Mouse (Mus musculus) heart, adult 18-20 months (tissue): ENCODE measurements around the gene Plppr4. TPM values are rescaled to one million over a fixed set of nuclear protein-coding genes. Genes with fewer than 3 reads are reported as not detected.

Experiments
- DNase-seq, 2 experiments: peaks; one replicate each; pipeline ENCODE4 v3.0.0; 2021 to 2022; ENCODE audit warnings: mixed read lengths in 1 of 2
- long read RNA-seq, 2 experiments: library from polyadenylated mRNA; stranded (forward); transcript quantifications; one replicate each; pipeline ENCODE4 v2.0.0; 2021
- total RNA-seq, 2 experiments: library from RNA; stranded (reverse); gene quantifications; 2 replicates each; pipeline ENCODE4 v1.2.3; 2021

The Plppr4 gene
- under 1 TPM; 0.07 to 0.10 TPM for total RNA-seq
- long read RNA-seq, experiment 1 = 0 reads
- long read RNA-seq, experiment 2, partial matches to known transcripts = 0 of 1 reads
- long read RNA-seq, experiment 2, other reads (novel, unspliced or antisense) = 1 of 1 reads

DNA sequence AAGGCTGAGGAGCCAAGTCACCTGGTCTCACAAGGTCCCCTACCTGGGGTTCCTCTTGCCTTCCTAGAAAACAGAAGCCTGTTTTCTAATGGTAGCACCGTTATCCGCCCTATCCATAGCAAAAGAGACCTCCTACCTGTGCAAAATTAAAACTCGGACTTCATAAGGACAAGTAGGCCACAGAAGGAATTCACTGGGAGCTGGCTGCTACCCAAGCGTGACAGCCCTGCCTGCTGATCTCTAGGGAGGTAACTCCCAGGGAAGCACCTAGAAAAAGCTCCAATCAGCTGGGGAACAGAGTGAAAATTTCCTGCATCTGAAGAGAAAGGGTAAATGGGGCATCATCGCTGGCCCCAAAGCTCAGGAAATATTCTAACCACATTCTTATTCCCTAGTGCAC lies at the start of gene Plppr4:
TSS of gene Plppr4 (minus strand) at position 349 of the 400 bp plus-strand sequence.
- peak in 1 of 2 experiments; percentile 1 for DNase-seq

- DNase-seq = no peak
Measured at GRCm38 (mm10) chr3:117405821-117406220, 45.1 kb upstream of the Plppr4 start.

DNA sequence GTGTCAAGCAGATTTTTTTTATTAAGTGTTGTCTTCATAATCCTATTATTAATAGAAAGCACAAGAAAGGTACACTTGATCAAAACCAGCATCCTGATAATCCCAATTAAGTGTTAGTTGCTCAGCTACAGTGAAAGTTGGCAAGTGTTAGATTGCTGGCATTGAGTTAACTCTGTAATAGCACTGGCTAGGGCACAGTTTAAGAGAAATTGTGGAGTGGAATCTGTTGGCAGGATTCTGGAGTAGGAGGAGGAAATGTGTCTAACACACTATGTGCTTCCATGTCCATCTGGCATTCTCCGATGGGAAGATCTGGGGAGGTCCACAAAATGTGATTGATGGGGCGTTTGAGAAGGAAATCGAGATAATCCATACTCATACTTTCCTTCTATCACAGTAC lies 43.1 kb upstream of the Plppr4 start:
- no peak for DNase-seq

DNA sequence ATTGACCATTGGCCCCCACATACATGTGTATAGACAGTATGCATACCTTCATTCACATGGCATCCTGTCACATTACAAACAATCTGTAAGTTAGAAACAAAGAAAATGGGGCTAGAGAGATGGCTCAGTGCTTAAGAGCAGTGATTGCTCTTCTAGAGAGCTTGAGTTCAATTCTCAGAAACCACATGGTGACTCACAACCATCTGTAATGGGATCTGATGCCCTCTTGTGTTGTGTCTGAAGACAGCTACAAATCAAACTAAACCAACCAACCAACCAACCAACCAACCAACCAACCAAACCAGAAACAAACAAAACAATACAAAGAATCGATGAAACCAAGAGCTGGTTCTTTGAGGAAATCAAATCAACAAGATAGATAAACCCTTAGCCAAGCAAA lies 5.4 kb upstream of the Plppr4 start:
- no peak for DNase-seq

DNA sequence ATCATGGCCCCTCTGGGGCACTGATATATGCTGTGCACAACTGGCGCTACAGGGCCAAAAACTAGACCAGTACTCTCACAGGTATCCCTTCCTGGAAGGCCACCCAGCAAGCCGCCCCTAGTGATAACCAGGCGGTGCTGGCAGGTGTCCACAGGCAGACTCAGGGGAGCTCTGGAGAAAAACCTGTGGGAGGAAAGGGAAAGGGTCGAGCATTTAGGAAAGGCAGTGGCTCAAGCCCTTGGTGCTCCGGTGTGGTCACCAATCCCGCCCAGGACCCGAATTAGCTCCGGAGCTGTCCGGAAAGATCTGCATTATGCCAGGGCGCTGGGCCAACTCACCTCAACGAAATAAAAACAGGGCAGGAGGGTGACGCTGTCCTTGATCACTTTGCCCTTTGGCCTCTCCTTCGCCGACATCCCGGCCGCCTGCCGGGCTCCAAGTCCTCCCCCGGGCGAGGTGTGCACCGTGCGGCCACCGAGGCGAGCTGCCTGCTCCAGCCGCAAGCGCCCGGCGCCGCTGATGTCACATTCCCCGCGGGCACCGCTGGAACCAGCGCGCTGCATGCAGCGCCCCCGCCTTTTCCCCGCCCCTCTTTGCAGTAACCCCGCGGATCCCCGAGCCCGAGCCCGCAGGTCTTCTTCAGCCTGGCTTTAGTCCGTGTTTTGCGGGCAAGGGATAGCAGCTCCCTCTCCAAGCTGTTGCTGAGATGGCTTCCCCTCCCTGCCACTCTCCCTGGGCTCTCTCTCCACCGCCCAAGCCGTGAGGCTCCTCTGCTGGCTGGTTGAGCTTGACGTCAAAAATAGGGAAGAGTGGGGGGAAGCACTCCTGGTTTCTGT lies 772 bp downstream of the Plppr4 start:
- DNase-seq = peak; percentile 4 to 20

DNA sequence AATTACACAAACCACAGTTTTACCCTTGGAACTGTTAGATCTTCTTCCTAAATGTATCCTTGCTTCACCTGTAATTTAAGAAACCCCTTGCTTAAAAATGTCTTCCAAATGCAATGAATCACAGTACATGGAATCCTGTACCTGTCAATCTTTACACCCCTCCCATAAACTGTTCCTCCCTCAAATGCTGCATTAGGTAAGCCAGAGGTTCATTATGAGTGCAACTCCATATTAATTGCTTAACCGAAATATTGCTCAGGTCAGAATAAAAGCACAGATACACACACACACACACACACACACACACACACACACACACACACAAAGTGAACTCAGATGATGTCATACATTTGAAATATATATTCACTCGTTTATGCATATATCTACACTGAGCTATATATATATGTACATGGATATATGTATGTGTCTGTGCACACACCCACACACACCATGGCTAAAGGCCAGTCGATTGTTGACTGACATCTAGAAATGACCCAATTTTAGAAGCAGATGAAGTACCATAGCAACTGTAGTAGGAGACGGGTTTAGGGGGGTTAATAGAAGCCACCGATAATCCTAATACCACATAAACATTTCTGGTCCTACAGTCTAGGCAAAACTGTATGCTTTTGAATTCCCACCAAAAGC lies 1.6 kb downstream of the Plppr4 start:
- no peak for DNase-seq

GRCm38 (mm10) chr3:117357367-117357766 lies 3.3 kb downstream of the Plppr4 start:
- no peak for DNase-seq

GRCm38 (mm10) chr3:117353940-117354339 lies 6.7 kb downstream of the Plppr4 start:
- no peak for DNase-seq

DNA sequence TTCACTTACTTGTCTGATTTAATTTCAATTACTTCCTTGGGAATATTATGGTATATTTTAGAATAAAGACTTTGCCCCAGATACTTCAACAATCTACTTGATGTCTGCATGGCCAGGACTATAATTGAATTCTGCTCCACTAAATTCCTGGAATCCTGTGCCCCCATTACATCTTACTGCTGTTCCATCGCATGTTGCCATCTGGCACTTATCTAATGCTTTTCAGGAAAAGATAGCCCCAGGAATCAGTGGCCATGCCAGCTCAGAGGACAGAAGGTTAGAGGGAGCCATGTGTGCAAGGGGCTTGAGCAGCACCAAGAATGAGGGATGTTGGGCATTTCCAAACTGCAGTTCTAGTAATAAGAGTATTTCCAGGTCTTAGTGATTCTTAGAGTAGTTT lies 14.3 kb downstream of the Plppr4 start:
- DNase-seq = no peak

DNA sequence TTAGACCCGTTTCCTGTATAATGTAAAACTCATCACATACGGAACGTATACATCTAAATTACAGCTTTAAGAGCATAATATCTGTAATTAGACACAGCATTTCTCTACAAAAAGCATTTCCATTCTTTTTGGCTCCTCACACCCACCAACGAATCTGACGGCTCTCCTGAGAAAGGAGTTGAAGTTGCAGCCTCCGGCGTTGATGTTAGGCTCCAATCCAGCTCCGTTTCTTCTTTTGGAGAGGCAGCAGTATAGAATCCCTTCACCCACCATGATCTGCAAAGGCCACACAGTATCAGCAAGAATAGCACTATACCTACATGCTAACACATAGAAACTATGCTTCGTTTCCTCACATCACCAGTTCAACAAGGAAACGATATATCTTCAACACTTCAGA lies 29.2 kb downstream of the Plppr4 start:
- DNase-seq = no peak

DNA sequence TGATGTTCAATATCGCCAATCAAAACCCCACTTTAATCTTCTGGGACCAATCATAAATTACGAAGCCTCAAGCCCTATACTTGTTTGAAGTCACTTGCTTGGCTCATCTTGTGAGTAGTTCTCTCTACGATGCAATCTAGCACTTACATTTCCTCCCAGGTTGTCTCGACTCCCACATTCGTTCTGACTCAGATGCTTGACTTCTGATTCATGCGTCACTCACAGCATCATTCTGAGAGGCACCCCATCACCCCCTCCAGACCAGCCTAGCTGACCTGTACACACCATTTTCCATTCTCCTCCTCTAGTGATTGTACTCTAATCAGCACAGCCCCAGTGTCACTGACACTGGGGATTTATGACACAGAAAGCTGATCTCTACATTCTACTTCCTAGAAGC lies 31.2 kb downstream of the Plppr4 start:
- DNase-seq = no peak

DNA sequence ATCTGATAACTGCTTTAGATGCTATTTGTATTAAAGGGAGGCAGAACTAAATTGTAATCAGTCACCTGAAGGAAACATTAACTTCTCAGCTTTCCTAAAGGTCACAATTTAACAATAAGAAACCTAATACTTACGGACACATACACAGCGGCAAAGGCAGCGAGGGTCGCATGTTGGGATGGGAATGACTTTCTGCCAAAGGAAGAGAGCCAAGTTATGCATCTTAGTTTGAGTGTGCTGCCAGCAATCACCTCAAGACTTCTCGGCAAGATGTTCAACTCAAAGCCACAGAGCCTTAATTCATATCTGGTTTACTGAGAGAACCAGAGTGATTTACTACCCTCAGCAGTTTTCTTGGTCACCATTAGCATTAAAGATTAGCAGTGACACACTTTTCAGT lies 34.1 kb downstream of the Plppr4 start:
- DNase-seq = no peak

- DNase-seq = peak in 1 of 2 experiments; percentile 40
Measured at GRCm38 (mm10) chr3:117319671-117320070, 41.0 kb downstream of the Plppr4 start.

DNA sequence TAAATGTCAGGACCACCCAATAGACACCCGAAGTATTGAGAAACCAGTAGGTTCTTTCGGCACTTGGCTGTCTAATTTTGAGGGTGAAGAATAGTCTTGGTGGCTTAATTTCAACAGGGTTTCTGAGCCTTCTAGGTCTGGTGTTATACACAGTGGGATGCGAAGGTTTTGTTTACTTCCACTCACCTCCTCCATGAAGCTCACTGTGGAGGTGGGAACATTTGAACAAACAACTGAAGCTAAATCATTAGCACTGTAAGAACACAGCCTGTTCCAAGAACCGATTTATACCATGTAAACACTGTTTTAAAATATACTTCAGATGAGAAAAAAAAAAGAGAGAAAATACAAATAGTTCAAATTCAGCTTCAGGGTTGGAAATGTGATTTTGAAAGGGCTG lies 47.3 kb downstream of the Plppr4 start:
- no peak for DNase-seq

DNA sequence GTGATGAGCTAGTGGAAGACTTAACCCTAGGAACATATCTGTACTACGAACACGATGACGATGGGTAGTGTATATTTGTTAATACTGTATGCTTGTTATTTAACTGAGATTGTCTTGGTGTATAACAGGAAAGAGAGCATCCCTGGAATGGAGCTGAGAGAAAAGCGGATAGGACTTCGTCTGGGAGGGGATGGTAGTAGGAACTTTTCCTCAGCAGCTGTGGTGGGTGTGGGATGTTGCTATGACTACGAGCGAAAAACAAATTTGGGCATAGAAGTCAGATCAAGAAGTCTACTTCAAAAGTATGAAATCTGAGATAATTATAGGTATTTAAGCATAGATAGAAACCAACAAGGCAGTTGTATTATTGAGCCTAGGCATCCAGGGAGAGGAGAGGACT lies 48.6 kb downstream of the Plppr4 start:
- DNase-seq = no peak

- no peak for DNase-seq
Measured at GRCm38 (mm10) chr3:117310801-117311368, 49.8 kb downstream of the Plppr4 start.

DNA sequence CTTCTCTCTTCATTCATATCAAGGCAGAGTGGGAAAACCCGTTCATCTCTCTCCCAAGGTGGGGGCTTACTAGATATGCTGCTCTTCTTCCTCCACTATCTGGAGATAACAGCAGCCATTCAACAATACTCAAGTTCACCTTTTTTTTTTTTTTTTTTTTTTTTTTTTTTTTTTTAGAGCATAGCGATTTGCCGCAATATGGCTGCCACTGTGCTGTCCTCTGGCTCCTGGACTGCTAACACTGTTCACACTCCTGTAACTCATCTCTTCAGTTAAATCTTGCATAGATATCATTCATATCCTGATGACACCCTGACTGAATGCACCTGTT lies 51.1 kb downstream of the Plppr4 start:
- no peak for DNase-seq

GRCm38 (mm10) chr3:117308895-117309579 lies 51.6 kb downstream of the Plppr4 start:
- DNase-seq = no peak

- DNase-seq = no peak
Measured at GRCm38 (mm10) chr3:117307555-117307954, 53.1 kb downstream of the Plppr4 start.

DNA sequence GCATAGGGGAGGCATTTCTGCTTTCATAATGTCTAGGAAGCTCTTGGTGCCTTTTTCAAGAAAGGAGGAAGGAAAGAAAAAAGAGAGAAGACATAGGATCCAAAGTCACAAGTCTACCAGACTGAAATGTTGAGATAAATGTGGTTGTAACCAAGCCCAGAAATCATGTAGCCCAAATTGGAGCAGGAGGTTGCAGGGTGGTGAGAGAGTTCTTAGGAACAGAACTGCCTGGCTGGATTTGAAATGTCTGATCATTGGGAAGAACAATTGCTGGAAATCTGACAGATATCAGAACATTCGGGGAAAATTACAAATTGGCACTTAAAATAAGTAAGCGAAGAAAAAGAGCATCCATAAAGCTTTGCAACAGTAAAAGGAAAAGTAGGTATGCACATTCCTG lies 56.6 kb downstream of the Plppr4 start:
- no peak for DNase-seq

GRCm38 (mm10) chr3:117300735-117301271 lies 59.9 kb downstream of the Plppr4 start:
- DNase-seq = no peak

DNA sequence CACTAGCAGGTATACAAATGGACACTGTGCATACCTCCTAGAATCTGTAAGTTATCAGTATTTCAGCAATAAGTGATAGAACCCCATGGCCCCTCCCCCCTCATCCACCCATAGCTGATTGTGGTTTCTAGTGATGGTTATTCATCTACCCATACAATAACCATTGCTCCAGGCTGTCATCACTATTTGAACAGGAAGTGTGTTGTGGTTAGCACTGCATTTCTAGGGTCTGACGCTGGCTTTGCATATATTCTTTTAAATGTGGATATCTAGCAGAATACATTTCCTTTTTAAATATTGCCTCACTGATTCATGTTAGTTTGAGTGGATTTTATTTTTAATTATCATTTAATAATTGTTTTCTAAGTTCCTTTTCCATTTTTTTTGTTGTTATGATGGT lies 62.9 kb downstream of the Plppr4 start:
- no peak for DNase-seq
